18 mouse cellular contexts compared by ENCODE assay signal in the genomic region with DNA sequence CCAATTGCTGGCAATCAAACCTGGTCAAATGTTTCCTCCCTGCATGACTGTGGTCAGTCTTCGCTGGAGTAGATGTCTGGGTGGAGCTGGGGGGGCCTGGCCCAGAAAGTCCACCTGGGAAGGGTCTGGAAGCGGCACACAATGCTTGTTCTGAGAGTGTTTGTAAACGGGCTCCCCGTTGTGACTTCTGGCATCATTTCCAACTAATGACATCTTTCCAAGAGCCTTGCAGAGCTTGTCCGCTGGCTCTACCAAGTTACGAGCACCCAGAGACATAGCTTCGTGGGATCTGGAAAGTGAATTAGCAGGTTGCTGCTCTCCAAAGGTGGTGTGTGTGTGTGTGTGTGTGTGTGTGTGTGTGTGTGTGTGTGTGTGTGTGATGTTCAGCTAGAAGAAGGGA.
DNase-seq lines count a peak whose midpoint lies in the region; ATAC-seq and TF ChIP-seq lines count a peak whose summit lies in the region.
"Had no signal": no experiment of that assay in that cellular context is flagged by ENCODE, and none has a peak within 500 bp of the region (broad histone marks: within the 10 kb centered on the region; RNA-seq: fewer than 3 reads in every experiment).

No protein-coding gene starts in this region.

- no peak for ATAC-seq in limb, embryonic 13.5 days (ENCODE audit: low FRiP score, low read depth)
- ATAC-seq: hindbrain, embryonic 16.5 days had no signal

- peaks cover 94% of the 10 kb centered on the region for H3K4me1 ChIP-seq in limb, embryonic 13.5 days
- H3K4me1 ChIP-seq: liver, embryonic 13.5 days had no signal

- H3K9me3 ChIP-seq in limb, embryonic 13.5 days: no peaks in the 10 kb centered on the region
- H3K9me3 ChIP-seq: embryonic facial prominence, embryonic 13.5 days; heart, embryonic 12.5 days; liver, embryonic 13.5 days; stomach, embryonic 15.5 days had no signal

- 20% methylated on average over 7 of the region's 7 CpGs for WGBS in limb, embryonic 13.5 days

- H3K4me3 ChIP-seq in layer of hippocampus, adult 2 months: no peak overlapping the region
- no peak overlapping the region for H3K4me3 ChIP-seq in limb, embryonic 13.5 days
- H3K4me3 ChIP-seq: embryonic facial prominence, embryonic 13.5 days; heart, embryonic 12.5 days; liver, embryonic 13.5 days; stomach, embryonic 15.5 days had no signal

- DNase-seq in layer of hippocampus, adult 2 months (ENCODE audit: low spot score in 2 of 2): no peak
- no peak for DNase-seq in layer of hippocampus, adult 9-10 months (ENCODE audit: low spot score)
- DNase-seq in ZHBTc4 (ENCODE audit: low read depth, low spot score): peak; percentile 56
- DNase-seq in cerebellum, postnatal 10 days: peak; percentile 78 to 82
- DNase-seq in kidney, postnatal 36 days: no peak
- DNase-seq in spleen, postnatal 36 days (ENCODE audit: low spot score in 2 of 2): no peak
- DNase-seq: heart, postnatal 36 days; kidney, adult 11 months; liver, embryonic 13.5 days; lung, postnatal 10 days; spleen, adult 18-20 months; thymus, adult 2 months had no signal

- peak overlapping the region; percentile 49; the same call in 1 of the 2 replicates for H3K27ac ChIP-seq in layer of hippocampus, adult 2 months
- 0 out of 2 replicates have a peak overlapping the region, but pooled peaks have one; percentile 15 for H3K27ac ChIP-seq in limb, embryonic 13.5 days
- H3K27ac ChIP-seq: embryonic facial prominence, embryonic 13.5 days; kidney, postnatal 0 days; liver, embryonic 13.5 days; stomach, embryonic 15.5 days had no signal

- no peaks in the 10 kb centered on the region for H3K36me3 ChIP-seq in limb, embryonic 13.5 days
- H3K36me3 ChIP-seq: embryonic facial prominence, embryonic 13.5 days; heart, embryonic 12.5 days; liver, embryonic 13.5 days; stomach, embryonic 15.5 days had no signal

- no peak overlapping the region for H3K9ac ChIP-seq in limb, embryonic 13.5 days
- H3K9ac ChIP-seq: embryonic facial prominence, embryonic 13.5 days; heart, embryonic 12.5 days; liver, embryonic 13.5 days; stomach, embryonic 15.5 days had no signal

- no peak for TF ChIP-seq CTCF in layer of hippocampus, adult 2 months (conservative IDR thresholded peaks at IDR 0.05)

- H3K4me2 ChIP-seq in limb, embryonic 13.5 days (replicated peaks): peak overlapping the region; percentile 28
- H3K4me2 ChIP-seq: embryonic facial prominence, embryonic 13.5 days; heart, embryonic 12.5 days; liver, embryonic 13.5 days; stomach, embryonic 15.5 days had no signal

- no peaks in the 10 kb centered on the region; the same call in 1 of the 2 replicates for H3K27me3 ChIP-seq in limb, embryonic 13.5 days
- H3K27me3 ChIP-seq: embryonic facial prominence, embryonic 13.5 days; heart, embryonic 12.5 days; liver, embryonic 13.5 days; stomach, embryonic 15.5 days had no signal

Comparison
In these comparisons a context has a peak if more than half of its experiments do, and no peak if none do; other contexts are left out.
1. DNase-seq: peak in ZHBTc4 (single experiment) and cerebellum, postnatal 10 days (2 of 2); none in layer of hippocampus, adult 2 months (0 of 2), layer of hippocampus, adult 9-10 months (single experiment), kidney, postnatal 36 days (0 of 2) and spleen, postnatal 36 days (0 of 2).